Mouse (Mus musculus) CH12.LX (cell line): Measurements from ENCODE around the gene Atp5f1. TPM values are rescaled to one million over a fixed set of nuclear protein-coding genes. Genes with fewer than 3 reads are reported as not detected.

Source experiments
- DNase-seq: peaks from one replicate; pipeline ENCODE4 v3.0.0-alpha.2; 2013; ENCODE audit errors: extremely low read depth
- H3K27ac ChIP-seq: 2 replicates; pipeline ENCODE4 v1.5.1; 2012; ENCODE audit warnings: low read depth, mild to moderate bottlenecking, control low read depth, moderate library complexity; ENCODE audit not compliant: insufficient read depth
- H3K27me3 ChIP-seq: replicated peaks from 2 replicates; pipeline ENCODE3; 2012; ENCODE audit warnings: inconsistent platforms
- H3K36me3 ChIP-seq, 2 experiments: replicated peaks in 1 of 2; 2 replicates each; pipeline versions ENCODE3 to v1.6.1; 2012; ENCODE audit warnings: inconsistent platforms in 1 of 2, low read length in 1 of 2, mild to moderate bottlenecking in 1 of 2, mixed read lengths in 1 of 2, moderate library complexity in 1 of 2; ENCODE audit not compliant: control insufficient read depth in 1 of 2, insufficient read depth in 1 of 2
- H3K4me1 ChIP-seq, 2 experiments: 2 replicates each; pipeline ENCODE4 v1.6.1; 2012; ENCODE audit warnings: inconsistent platforms in 1 of 2, moderate library complexity in 1 of 2; ENCODE audit not compliant: insufficient read depth in 2 of 2, control insufficient read depth in 1 of 2
- H3K4me2 ChIP-seq: 2 replicates; pipeline ENCODE4 v1.6.1; 2012; ENCODE audit warnings: low read depth, mild to moderate bottlenecking, control low read depth; ENCODE audit not compliant: poor library complexity, insufficient read depth, severe bottlenecking
- H3K4me3 ChIP-seq, 3 experiments: fragments of 150-350 bp in 1 of 3; sonication (generic) in 1 of 3; replicated peaks in 1 of 3; 2 replicates each; pipeline versions ENCODE3 to v1.5.1; 2011 to 2012; ENCODE audit warnings: low read depth in 2 of 3, low read length in 2 of 3, mild to moderate bottlenecking in 2 of 3, moderate library complexity in 2 of 3, control low read depth in 1 of 3, improper control_type of control experiment in 1 of 3, inconsistent platforms in 1 of 3, mixed read lengths in 1 of 3; ENCODE audit not compliant: poor library complexity in 1 of 3
- H3K79me2 ChIP-seq: replicated peaks from 2 replicates; pipeline ENCODE4 v1.6.1; 2012; ENCODE audit warnings: mild to moderate bottlenecking, moderate library complexity; ENCODE audit not compliant: control insufficient read depth, poor library complexity, insufficient read depth, severe bottlenecking; ENCODE audit errors: extremely low read depth
- H3K9ac ChIP-seq: 2 replicates; pipeline ENCODE4 v1.6.1; 2012; ENCODE audit warnings: low read depth, mild to moderate bottlenecking, control low read depth, moderate library complexity; ENCODE audit not compliant: insufficient read depth
- H3K9me3 ChIP-seq: replicated peaks from 2 replicates; pipeline ENCODE3; 2012; ENCODE audit warnings: low read length, inconsistent platforms, mixed read lengths
- BHLHE40 ChIP-seq: IDR thresholded peaks from 2 replicates; pipeline ENCODE4 v1.6.1; 2011; ENCODE audit warnings: mild to moderate bottlenecking, low read depth, low read length, improper control_type of control experiment
- CHD1 ChIP-seq: IDR thresholded peaks from 2 replicates; pipeline ENCODE4 v1.6.1; 2012; ENCODE audit warnings: low read depth, low read length, improper control_type of control experiment, inconsistent platforms
- CHD2 ChIP-seq: IDR thresholded peaks from 2 replicates; pipeline ENCODE4 v1.6.1; 2011; ENCODE audit warnings: low read length, improper control_type of control experiment
- E2F4 ChIP-seq: IDR thresholded peaks from 2 replicates; pipeline ENCODE4 v1.6.1; 2011; ENCODE audit warnings: low read depth, low read length, improper control_type of control experiment; ENCODE audit not compliant: insufficient replicate concordance
- ELF1 ChIP-seq: IDR thresholded peaks from 2 replicates; pipeline ENCODE4 v1.6.1; 2014; ENCODE audit warnings: low read depth, mild to moderate bottlenecking, inconsistent platforms, low read length, improper control_type of control experiment
- EP300 ChIP-seq: IDR thresholded peaks from 2 replicates; pipeline ENCODE4 v1.6.1; 2011; ENCODE audit warnings: low read length, improper control_type of control experiment
- IRF4 ChIP-seq: IDR thresholded peaks from 2 replicates; pipeline ENCODE4 v1.6.1; 2014; ENCODE audit warnings: low read depth, mild to moderate bottlenecking, inconsistent platforms, low read length, improper control_type of control experiment
- MAFK ChIP-seq: IDR thresholded peaks from 2 replicates; pipeline ENCODE4 v1.6.1; 2011; ENCODE audit warnings: low read length, improper control_type of control experiment; ENCODE audit not compliant: insufficient replicate concordance
- MEF2A ChIP-seq: IDR thresholded peaks from 2 replicates; pipeline ENCODE4 v1.6.1; 2014; ENCODE audit warnings: low read depth, mild to moderate bottlenecking, inconsistent platforms, low read length, improper control_type of control experiment, borderline replicate concordance
- MXI1 ChIP-seq: IDR thresholded peaks from 2 replicates; pipeline ENCODE4 v1.6.1; 2011; ENCODE audit warnings: mild to moderate bottlenecking, low read depth, low read length, improper control_type of control experiment
- MYC ChIP-seq: IDR thresholded peaks from 2 replicates; pipeline ENCODE4 v1.6.1; 2011; ENCODE audit warnings: low read depth, mild to moderate bottlenecking, improper control_type of control experiment, low read length
- NELFE ChIP-seq: IDR thresholded peaks from 2 replicates; pipeline ENCODE4 v1.6.1; 2011; ENCODE audit warnings: low read depth, low read length, improper control_type of control experiment
- NRF1 ChIP-seq: IDR thresholded peaks from 2 replicates; pipeline ENCODE4 v1.6.1; 2014; ENCODE audit warnings: low read depth, mild to moderate bottlenecking, inconsistent platforms, low read length, improper control_type of control experiment, moderate library complexity
- RAD21 ChIP-seq: IDR thresholded peaks from 2 replicates; pipeline ENCODE4 v1.6.1; 2011; ENCODE audit warnings: low read depth, mild to moderate bottlenecking, low read length, improper control_type of control experiment, moderate library complexity
- RCOR1 ChIP-seq: conservative IDR thresholded peaks from 2 replicates; pipeline ENCODE4 v1.6.1; 2012; ENCODE audit warnings: low read depth, mild to moderate bottlenecking, inconsistent platforms, low read length, improper control_type of control experiment
- SMC3 ChIP-seq: IDR thresholded peaks from 2 replicates; pipeline ENCODE4 v1.6.1; 2011; ENCODE audit warnings: low read depth, low read length, improper control_type of control experiment
- TBP ChIP-seq: conservative IDR thresholded peaks from 2 replicates; pipeline ENCODE4 v1.6.1; 2011; ENCODE audit warnings: low read depth, low read length, improper control_type of control experiment
- TCF12 ChIP-seq: IDR thresholded peaks from 2 replicates; pipeline ENCODE4 v1.6.1; 2014; ENCODE audit warnings: low read depth, mild to moderate bottlenecking, inconsistent platforms, low read length, improper control_type of control experiment
- UBTF ChIP-seq: IDR thresholded peaks from 2 replicates; pipeline ENCODE4 v1.6.1; 2012; ENCODE audit warnings: low read depth, mild to moderate bottlenecking, inconsistent platforms, low read length, improper control_type of control experiment, moderate library complexity
- USF2 ChIP-seq: conservative IDR thresholded peaks from 2 replicates; pipeline ENCODE4 v1.6.1; 2011; ENCODE audit warnings: low read depth, low read length, improper control_type of control experiment
- ZC3H11A ChIP-seq: IDR thresholded peaks from 2 replicates; pipeline ENCODE4 v1.6.1; 2012; ENCODE audit warnings: low read depth, mild to moderate bottlenecking, inconsistent platforms, low read length, improper control_type of control experiment
- ZKSCAN1 ChIP-seq: IDR thresholded peaks from 2 replicates; pipeline ENCODE4 v1.6.1; 2012; ENCODE audit warnings: low read depth, inconsistent platforms, low read length, improper control_type of control experiment, borderline replicate concordance
- ZMIZ1 ChIP-seq: IDR thresholded peaks from 2 replicates; pipeline ENCODE4 v1.6.1; 2012; ENCODE audit warnings: low read depth, mild to moderate bottlenecking, inconsistent platforms, low read length, improper control_type of control experiment
- dilution Hi-C: fragments of 300-500 bp; cut with MboI; formaldehyde crosslinking; loops from 2 replicates; pipeline ENCODE4 v1.14.3; 2020; ENCODE audit warnings: low sequenced_read_pairs; ENCODE audit not compliant: extremely low pct_unique_long_range_greater_than_20kb, extremely low pct_ligation_motif_present
- in situ Hi-C: fragments of 300-500 bp; cut with MboI; formaldehyde crosslinking; loops from 3 replicates; pipeline ENCODE4 v1.14.3; 2019; ENCODE audit warnings: low sequenced_read_pairs, low pct_ligation_motif_present, low pct_unique_long_range_greater_than_20kb, mixed read lengths
- polyA plus RNA-seq: library from polyadenylated mRNA; unstranded; fragments of >175 nt; gene quantifications from 2 replicates; pipeline ENCODE4 v1.2.1, GENCODE M21; 2012; ENCODE audit warnings: low read depth; ENCODE audit not compliant: insufficient read length
- total RNA-seq, 2 experiments: library from RNA; depleted of rRNA; stranded (reverse); fragments of 300-350 nt in 1 of 2; fragments of >200 nt in 1 of 2; gene quantifications; 2 replicates each; pipeline ENCODE4 v1.2.3; 2012 to 2014

The Atp5f1 gene
- total and polyA plus RNA-seq, 3 experiments = 317 to 676 (median 494) TPM

GRCm38 (mm10) chr3:105915281-105915680 is 44.6 kb downstream of the Atp5f1 start:
- no peak overlapping the region for H3K4me2 ChIP-seq
- dilution Hi-C loops = loop anchor here (25.0 kb wide), 1 partner anchor 228 kb away; the partner anchor contains the start of gene Ddx20
- H3K4me3 ChIP-seq = no peak overlapping the region
- peaks cover 10 to 50% of the 10 kb centered on the region in 2 experiments for H3K4me1 ChIP-seq
- no peaks in the 10 kb centered on the region for H3K9me3 ChIP-seq
- no peaks in the 10 kb centered on the region for H3K36me3 ChIP-seq
- no peaks in the 10 kb centered on the region for H3K79me2 ChIP-seq
- H3K27ac ChIP-seq = no peak overlapping the region
- in situ Hi-C loops = no loop called here
- no peaks in the 10 kb centered on the region for H3K27me3 ChIP-seq
- no peak for TF ChIP-seq ZC3H11A
- TF ChIP-seq CHD1 = no peak
- TF ChIP-seq CHD2 = no peak
- no peak for TF ChIP-seq MXI1
- no peak for TF ChIP-seq RCOR1
- no peak for TF ChIP-seq ELF1
- TF ChIP-seq RAD21 = no peak
- no peak for TF ChIP-seq ZMIZ1
- no peak for TF ChIP-seq EP300
- TF ChIP-seq E2F4 = no peak
- TF ChIP-seq NRF1 = no peak
- TF ChIP-seq ZKSCAN1 = no peak
- TF ChIP-seq MYC = no peak
- TF ChIP-seq TCF12 = no peak
- no peak for TF ChIP-seq NELFE
- no peak for TF ChIP-seq TBP
- DNase-seq = no peak
- H3K9ac ChIP-seq = no peak overlapping the region

GRCm38 (mm10) chr3:105913839-105914681 is 45.8 kb downstream of the Atp5f1 start:
- in situ Hi-C loops = no loop called here
- peaks cover 0 to under 1% of the 10 kb centered on the region in 2 experiments for H3K36me3 ChIP-seq
- H3K9ac ChIP-seq = no peak overlapping the region
- H3K4me2 ChIP-seq = no peak overlapping the region
- no peak overlapping the region for H3K4me3 ChIP-seq
- dilution Hi-C loops = loop anchor here (25.0 kb wide), 1 partner anchor 227 kb away; the partner anchor contains the start of gene Ddx20
- H3K79me2 ChIP-seq = no peaks in the 10 kb centered on the region
- H3K27ac ChIP-seq = no peak overlapping the region
- H3K4me1 ChIP-seq = peaks cover 14 to 61% of the 10 kb centered on the region in 2 experiments
- no peaks in the 10 kb centered on the region for H3K9me3 ChIP-seq
- no peaks in the 10 kb centered on the region for H3K27me3 ChIP-seq
- no peak for DNase-seq
- TF ChIP-seq BHLHE40 (no peak), NRF1 (no peak), TBP (no peak), UBTF (no peak), ZMIZ1 (no peak), ZC3H11A (no peak), IRF4 (no peak), MAFK (no peak), MXI1 (no peak), NELFE (no peak), MEF2A (no peak), SMC3 (no peak), ELF1 (no peak), RAD21 (no peak), USF2 (no peak), TCF12 (no peak)
